Mouse (Mus musculus): Measurements from ENCODE around the gene Nfatc4. TPM values are rescaled to one million over a fixed set of nuclear protein-coding genes. Genes with fewer than 3 reads are reported as not detected.
A peak's percentile ranks its signal among the peaks of the same experiment; 100 is the strongest.

The Nfatc4 gene
- polyA plus RNA-seq, 1 experiment: 0.58 TPM

DNA sequence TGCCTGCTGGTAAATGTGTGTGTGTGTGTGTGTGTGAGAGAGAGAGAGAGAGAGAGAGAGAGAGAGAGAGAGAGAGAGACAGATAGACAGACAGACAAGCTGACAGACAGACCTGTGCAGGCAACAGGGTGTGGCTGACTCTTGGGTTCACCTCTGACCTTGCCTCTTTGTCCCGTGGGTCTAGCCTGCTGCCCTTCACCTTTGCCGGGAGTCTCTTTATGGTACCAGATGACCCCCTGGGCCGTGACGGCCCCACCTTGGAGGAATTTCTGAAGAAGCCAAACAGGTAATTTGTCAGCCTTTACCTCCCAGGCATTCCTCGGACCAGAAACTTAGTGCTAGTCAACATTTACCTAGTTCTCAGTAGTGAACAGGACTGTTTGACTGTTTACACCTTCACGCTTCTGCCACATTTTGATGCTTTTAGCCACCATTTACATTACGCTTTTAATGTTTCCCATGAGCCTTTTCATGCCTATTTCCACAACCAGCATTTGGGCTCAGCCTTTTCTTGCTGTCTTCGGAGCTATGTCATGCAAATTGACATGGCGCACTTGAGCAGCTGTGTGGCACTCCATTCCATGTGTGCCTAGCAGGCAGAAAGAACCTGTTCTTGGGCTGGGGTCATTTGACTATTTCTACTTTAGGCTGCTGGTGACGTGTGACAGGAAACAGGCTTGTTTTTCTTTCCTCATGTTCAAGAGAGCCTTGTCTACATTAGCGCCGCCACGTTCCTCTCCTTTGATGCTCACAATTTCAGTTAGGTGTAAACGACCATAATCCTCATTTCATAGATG is 45.5 kb downstream of the Nfatc4 start:
- no peak overlapping the region for H3K27ac ChIP-seq (ENCODE audit: control insufficient read depth, insufficient read depth, low read depth, low read length)

GRCm38 (mm10) chr14:55869538-55869937 is 46.6 kb downstream of the Nfatc4 start:
- H3K36me3 ChIP-seq (ENCODE audit: control insufficient read depth, insufficient read depth, low read length): no peaks in the 10 kb centered on the region

More for the DNA sequence above, 45.5 kb downstream of the Nfatc4 start:
- no peaks in the 10 kb centered on the region for H3K36me3 ChIP-seq (ENCODE audit: control insufficient read depth, insufficient read depth, low read length)
- peaks cover 3% of the 10 kb centered on the region; the same call in 1 of the 2 replicates for H3K4me1 ChIP-seq (ENCODE audit: control insufficient read depth, insufficient read depth, low read length)
- no peak overlapping the region for H3K4me3 ChIP-seq (ENCODE audit: control insufficient read depth, low read depth, low read length)
- TF ChIP-seq POLR2A (IDR thresholded peaks at IDR 0.05; ENCODE audit: control insufficient read depth, low read depth, low read length) (no peak), CTCF (IDR thresholded peaks at IDR 0.05; ENCODE audit: control insufficient read depth, insufficient read depth, insufficient replicate concordance, low read depth, low read length) (no peak)
- H3K27me3 ChIP-seq (ENCODE audit: control insufficient read depth, insufficient read depth, low read length): no peaks in the 10 kb centered on the region

GRCm38 (mm10) chr14:55872039-55872438 is 49.1 kb downstream of the Nfatc4 start:
- TF ChIP-seq CTCF (IDR thresholded peaks at IDR 0.05; ENCODE audit: control insufficient read depth, insufficient read depth, insufficient replicate concordance, low read depth, low read length) (no peak), POLR2A (IDR thresholded peaks at IDR 0.05; ENCODE audit: control insufficient read depth, low read depth, low read length) (no peak)
- no peaks in the 10 kb centered on the region for H3K27me3 ChIP-seq (ENCODE audit: control insufficient read depth, insufficient read depth, low read length)
- no peak overlapping the region for H3K4me3 ChIP-seq (ENCODE audit: control insufficient read depth, low read depth, low read length)
- peaks cover 7% of the 10 kb centered on the region for H3K4me1 ChIP-seq (ENCODE audit: control insufficient read depth, insufficient read depth, low read length)
- no peak overlapping the region for H3K27ac ChIP-seq (ENCODE audit: control insufficient read depth, insufficient read depth, low read depth, low read length)
- H3K36me3 ChIP-seq (ENCODE audit: control insufficient read depth, insufficient read depth, low read length): no peaks in the 10 kb centered on the region

More at GRCm38 (mm10) chr14:55869538-55869937, 46.6 kb downstream of the Nfatc4 start:
- H3K27me3 ChIP-seq (ENCODE audit: control insufficient read depth, insufficient read depth, low read length): no peaks in the 10 kb centered on the region
- H3K4me1 ChIP-seq (ENCODE audit: control insufficient read depth, insufficient read depth, low read length): peaks cover 7% of the 10 kb centered on the region
- TF ChIP-seq CTCF (IDR thresholded peaks at IDR 0.05; ENCODE audit: control insufficient read depth, insufficient read depth, insufficient replicate concordance, low read depth, low read length): no peak
- TF ChIP-seq POLR2A (IDR thresholded peaks at IDR 0.05; ENCODE audit: control insufficient read depth, low read depth, low read length): no peak
- H3K27ac ChIP-seq (ENCODE audit: control insufficient read depth, insufficient read depth, low read depth, low read length): no peak overlapping the region
- no peak overlapping the region for H3K4me3 ChIP-seq (ENCODE audit: control insufficient read depth, low read depth, low read length)

GRCm38 (mm10) chr14:55872551-55872950 is 49.6 kb downstream of the Nfatc4 start:
- Histone ChIP-seq H3K27ac (ENCODE audit: control insufficient read depth, insufficient read depth, low read depth, low read length) (no peak overlapping the region), H3K36me3 (ENCODE audit: control insufficient read depth, insufficient read depth, low read length) (no peaks in the 10 kb centered on the region), H3K27me3 (ENCODE audit: control insufficient read depth, insufficient read depth, low read length) (no peaks in the 10 kb centered on the region), H3K4me1 (ENCODE audit: control insufficient read depth, insufficient read depth, low read length) (peaks cover 7% of the 10 kb centered on the region), H3K4me3 (ENCODE audit: control insufficient read depth, low read depth, low read length) (no peak overlapping the region)
- TF ChIP-seq POLR2A (IDR thresholded peaks at IDR 0.05; ENCODE audit: control insufficient read depth, low read depth, low read length): no peak
- TF ChIP-seq CTCF (IDR thresholded peaks at IDR 0.05; ENCODE audit: control insufficient read depth, insufficient read depth, insufficient replicate concordance, low read depth, low read length): no peak

DNA sequence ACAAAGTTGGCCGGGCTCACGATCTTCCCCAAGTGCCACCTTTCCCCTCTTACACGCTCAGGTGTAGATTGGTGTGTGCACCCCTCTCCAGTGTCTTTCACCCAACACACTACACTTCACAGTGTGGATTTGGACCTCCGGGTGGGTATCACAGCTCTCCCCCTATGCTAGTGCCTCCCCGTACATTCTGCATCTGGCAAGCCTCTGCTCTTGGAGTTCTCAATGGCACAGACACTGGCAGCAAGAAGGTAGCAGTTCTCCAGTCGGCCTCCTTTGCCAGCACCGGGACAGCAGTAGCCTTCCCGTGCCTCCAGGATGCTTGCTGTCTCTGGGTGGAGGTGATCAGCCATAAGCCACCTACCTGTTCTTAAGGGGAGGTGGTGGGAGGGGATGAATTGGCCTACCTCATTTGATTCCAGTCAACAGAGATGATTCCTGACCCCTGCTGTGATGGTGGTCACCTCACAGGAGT is 50.3 kb downstream of the Nfatc4 start:
- Histone ChIP-seq H3K27ac (ENCODE audit: control insufficient read depth, insufficient read depth, low read depth, low read length) (no peak overlapping the region), H3K36me3 (ENCODE audit: control insufficient read depth, insufficient read depth, low read length) (no peaks in the 10 kb centered on the region), H3K27me3 (ENCODE audit: control insufficient read depth, insufficient read depth, low read length) (no peaks in the 10 kb centered on the region), H3K4me1 (ENCODE audit: control insufficient read depth, insufficient read depth, low read length) (peaks cover 7% of the 10 kb centered on the region), H3K4me3 (ENCODE audit: control insufficient read depth, low read depth, low read length) (no peak overlapping the region)
- no peak for TF ChIP-seq POLR2A (IDR thresholded peaks at IDR 0.05; ENCODE audit: control insufficient read depth, low read depth, low read length)
- TF ChIP-seq CTCF (IDR thresholded peaks at IDR 0.05; ENCODE audit: control insufficient read depth, insufficient read depth, insufficient replicate concordance, low read depth, low read length): no peak

GRCm38 (mm10) chr14:55873714-55874683 is 51.1 kb downstream of the Nfatc4 start:
- peaks cover 7% of the 10 kb centered on the region for H3K4me1 ChIP-seq (ENCODE audit: control insufficient read depth, insufficient read depth, low read length)
- H3K27me3 ChIP-seq (ENCODE audit: control insufficient read depth, insufficient read depth, low read length): no peaks in the 10 kb centered on the region
- H3K27ac ChIP-seq (ENCODE audit: control insufficient read depth, insufficient read depth, low read depth, low read length): no peak overlapping the region
- no peaks in the 10 kb centered on the region for H3K36me3 ChIP-seq (ENCODE audit: control insufficient read depth, insufficient read depth, low read length)
- TF ChIP-seq POLR2A (IDR thresholded peaks at IDR 0.05; ENCODE audit: control insufficient read depth, low read depth, low read length): no peak
- peak; percentile 98 for TF ChIP-seq CTCF (IDR thresholded peaks at IDR 0.05; ENCODE audit: control insufficient read depth, insufficient read depth, insufficient replicate concordance, low read depth, low read length)
- peak overlapping the region; percentile 16 for H3K4me3 ChIP-seq (ENCODE audit: control insufficient read depth, low read depth, low read length)
